Mouse (Mus musculus): ENCODE results near the gene Derl2. TPM values are rescaled to one million over a fixed set of nuclear protein-coding genes. Genes with fewer than 3 reads are reported as not detected.

Derl2 gene
- polyA plus RNA-seq, 1 experiment from 2014 or later, result 33.0 TPM

DNA sequence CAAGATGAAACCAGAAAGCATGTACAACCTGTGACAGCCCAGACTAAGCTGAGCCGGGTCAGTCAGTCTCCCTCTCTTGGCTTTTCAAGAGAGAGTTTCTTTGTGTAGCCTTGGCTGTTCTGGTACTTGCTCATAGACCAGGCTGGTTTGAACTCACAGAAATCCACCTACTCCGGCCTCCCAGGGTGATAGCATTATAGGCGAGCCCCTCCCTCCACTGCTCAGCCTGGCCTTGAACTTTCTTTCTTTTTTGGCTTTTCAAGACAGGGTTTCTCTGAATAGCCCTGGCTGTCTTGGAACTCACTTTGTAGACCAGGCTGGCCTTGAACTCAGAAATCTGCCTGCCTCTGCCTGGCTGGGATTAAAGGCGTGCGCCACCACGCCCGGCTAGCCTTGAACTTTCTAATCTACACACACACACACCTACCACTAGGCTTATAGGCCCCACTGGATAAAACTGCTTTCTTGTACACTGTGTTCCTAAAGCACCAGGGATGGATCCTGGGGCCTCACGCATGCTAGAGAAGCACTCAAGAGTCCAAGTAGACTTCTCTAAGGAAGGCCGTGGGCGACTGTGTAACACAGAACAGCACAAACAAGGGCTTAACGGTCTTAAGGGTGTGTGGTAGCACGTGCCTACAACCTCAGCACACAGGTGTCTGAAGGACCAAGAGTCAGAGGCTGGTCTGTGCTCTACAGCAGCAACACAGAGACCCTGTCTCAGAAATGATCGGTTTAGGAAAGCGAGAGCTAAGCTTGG is 38.7 kb downstream of the Derl2 start:
- peaks cover 3 to 11% of the 10 kb centered on the region in 2 experiments; a peak in 3 of 4 replicates for H3K4me1 ChIP-seq (ENCODE audit: control insufficient read depth in 2 of 2, insufficient read depth in 2 of 2, low read length in 2 of 2)
- peak overlapping the region; percentile 97; the same call in 1 of the 2 replicates for H3K9ac ChIP-seq (ENCODE audit: low read length)
- no peak for ATAC-seq (ENCODE audit: insufficient number of reproducible peaks, insufficient read depth, low FRiP score, low read depth)
- H3K27me3 ChIP-seq (ENCODE audit: control insufficient read depth, insufficient read depth, low read length), result no peaks in the 10 kb centered on the region
- no peak overlapping the region for H3K4me3 ChIP-seq (ENCODE audit: control insufficient read depth in 1 of 2, insufficient read depth in 1 of 2, low read depth in 1 of 2, low read length in 2 of 2)
- H3K36me3 ChIP-seq (ENCODE audit: control insufficient read depth, insufficient read depth, low read length), result peaks cover 69% of the 10 kb centered on the region
- peak overlapping the region; percentile 87; the same call in 1 of the 2 replicates for H3K4me2 ChIP-seq (ENCODE audit: low read length)
- H3K9me3 ChIP-seq (ENCODE audit: control insufficient read depth, low read length), result no peaks in the 10 kb centered on the region
- WGBS, result 91% methylated on average over 14 of the region's 14 CpGs
- H3K27ac ChIP-seq (replicated peaks in 1 of 2; ENCODE audit: control insufficient read depth in 1 of 2, insufficient read depth in 1 of 2, low read depth in 2 of 2, low read length in 2 of 2), result no peak overlapping the region

DNA sequence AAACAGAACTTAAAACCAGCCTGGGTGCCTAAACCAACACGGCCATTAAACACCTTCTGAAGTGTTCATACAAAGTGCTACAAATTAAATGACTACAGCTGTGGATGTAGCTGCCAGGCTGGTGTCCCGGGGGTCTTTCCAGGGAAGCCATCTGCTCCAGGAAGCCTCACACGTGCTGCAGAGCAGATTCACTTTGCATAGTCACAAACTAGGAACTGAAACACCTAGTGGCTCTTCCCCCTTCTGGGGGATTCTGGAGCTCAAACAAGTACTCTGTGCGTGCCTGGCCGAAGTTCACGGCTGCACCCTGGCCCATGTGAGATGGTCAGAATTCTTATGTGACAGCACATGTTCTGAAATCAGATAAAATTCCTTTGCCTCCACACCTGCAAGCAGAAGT is 39.4 kb downstream of the Derl2 start:
- ATAC-seq (ENCODE audit: insufficient number of reproducible peaks, insufficient read depth, low FRiP score, low read depth), result no peak
- Histone ChIP-seq H3K9ac (ENCODE audit: low read length) (no peak overlapping the region), H3K4me3 (ENCODE audit: control insufficient read depth in 1 of 2, insufficient read depth in 1 of 2, low read depth in 1 of 2, low read length in 2 of 2) (no peak overlapping the region), H3K4me2 (ENCODE audit: low read length) (no peak overlapping the region), H3K4me1 (ENCODE audit: control insufficient read depth in 2 of 2, insufficient read depth in 2 of 2, low read length in 2 of 2) (peaks cover 3 to 11% of the 10 kb centered on the region in 2 experiments; a peak in 3 of 4 replicates), H3K36me3 (ENCODE audit: control insufficient read depth, insufficient read depth, low read length) (peaks cover 69% of the 10 kb centered on the region), H3K27me3 (ENCODE audit: control insufficient read depth, insufficient read depth, low read length) (no peaks in the 10 kb centered on the region), H3K27ac (replicated peaks in 1 of 2; ENCODE audit: control insufficient read depth in 1 of 2, insufficient read depth in 1 of 2, low read depth in 2 of 2, low read length in 2 of 2) (no peak overlapping the region), H3K9me3 (ENCODE audit: control insufficient read depth, low read length) (no peaks in the 10 kb centered on the region)
- 72% methylated on average over 6 of the region's 6 CpGs for WGBS

DNA sequence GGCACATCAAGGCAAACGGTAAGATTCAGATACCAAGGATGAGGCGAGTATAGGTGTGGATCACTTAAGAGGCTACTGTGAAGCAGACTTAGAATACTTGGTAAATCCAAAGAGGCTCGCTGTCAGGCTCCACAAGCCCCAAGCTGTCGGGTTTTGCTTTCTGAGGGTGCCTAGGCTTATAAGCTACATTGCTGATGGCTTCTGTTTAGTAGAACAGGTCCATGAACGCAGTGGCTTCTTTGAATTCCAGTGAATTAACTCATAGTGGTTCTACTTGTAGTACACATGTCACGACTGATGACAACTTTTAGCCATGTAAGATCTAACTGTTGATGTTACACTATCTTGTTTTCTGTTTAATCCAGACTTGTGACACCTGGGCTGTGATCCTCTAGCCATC is 42.3 kb downstream of the Derl2 start:
- no peak overlapping the region for H3K4me2 ChIP-seq (ENCODE audit: low read length)
- 80% methylated on average over 6 of the region's 6 CpGs for WGBS
- ATAC-seq (ENCODE audit: insufficient number of reproducible peaks, insufficient read depth, low FRiP score, low read depth), result no peak
- no peaks in the 10 kb centered on the region for H3K27me3 ChIP-seq (ENCODE audit: control insufficient read depth, insufficient read depth, low read length)
- H3K4me3 ChIP-seq (ENCODE audit: control insufficient read depth in 1 of 2, insufficient read depth in 1 of 2, low read depth in 1 of 2, low read length in 2 of 2), result no peak overlapping the region
- H3K4me1 ChIP-seq (ENCODE audit: control insufficient read depth in 2 of 2, insufficient read depth in 2 of 2, low read length in 2 of 2), result peaks cover 0 to 11% of the 10 kb centered on the region in 2 experiments; a peak in 2 of 4 replicates
- H3K9me3 ChIP-seq (ENCODE audit: control insufficient read depth, low read length), result no peaks in the 10 kb centered on the region
- H3K9ac ChIP-seq (ENCODE audit: low read length), result no peak overlapping the region
- peaks cover 89% of the 10 kb centered on the region for H3K36me3 ChIP-seq (ENCODE audit: control insufficient read depth, insufficient read depth, low read length)
- H3K27ac ChIP-seq (replicated peaks in 1 of 2; ENCODE audit: control insufficient read depth in 1 of 2, insufficient read depth in 1 of 2, low read depth in 2 of 2, low read length in 2 of 2), result no peak overlapping the region

DNA sequence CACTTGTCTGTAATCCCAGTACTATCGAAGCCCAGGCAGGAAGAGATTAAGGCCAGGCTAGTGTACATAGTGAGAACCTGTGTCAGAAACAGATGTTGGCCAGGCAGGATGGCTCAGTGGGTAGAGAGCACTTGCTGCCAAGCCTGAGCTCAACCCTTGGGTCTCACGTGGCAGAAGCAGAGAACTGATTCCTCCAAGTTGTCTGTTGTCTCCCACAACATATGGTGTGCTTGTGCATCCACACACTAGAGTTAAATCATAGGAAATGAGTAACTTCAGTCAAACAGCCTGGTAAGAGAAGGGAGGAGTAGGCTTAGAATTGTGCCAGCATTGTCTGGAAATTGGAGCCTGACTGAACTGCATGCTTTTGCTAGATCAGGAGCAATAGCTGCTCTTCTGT is 44.4 kb downstream of the Derl2 start:
- no peak for ATAC-seq (ENCODE audit: insufficient number of reproducible peaks, insufficient read depth, low FRiP score, low read depth)

DNA sequence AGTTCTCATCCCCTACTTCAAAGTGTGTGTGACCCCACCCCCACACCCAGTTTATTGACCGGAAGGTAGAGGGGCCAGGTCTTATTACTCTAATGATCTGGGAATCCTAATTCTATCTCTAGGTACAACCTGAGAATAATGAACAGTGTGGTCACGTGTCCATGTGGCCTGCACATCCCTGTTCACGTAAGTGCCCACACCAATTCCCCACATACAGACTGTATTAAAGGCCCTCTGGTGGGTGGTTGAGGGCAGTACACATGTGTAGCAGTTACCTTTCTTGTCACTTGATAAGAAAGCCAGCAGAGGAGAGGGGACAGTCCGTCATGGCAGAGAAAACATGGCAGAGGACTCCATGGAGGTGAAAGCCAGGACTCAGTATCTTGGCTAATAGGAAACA is 45.7 kb downstream of the Derl2 start:
- H3K36me3 ChIP-seq (ENCODE audit: control insufficient read depth, insufficient read depth, low read length), result peaks cover 63% of the 10 kb centered on the region
- H3K9me3 ChIP-seq (ENCODE audit: control insufficient read depth, low read length), result no peaks in the 10 kb centered on the region
- no peak overlapping the region for H3K27ac ChIP-seq (replicated peaks in 1 of 2; ENCODE audit: control insufficient read depth in 1 of 2, insufficient read depth in 1 of 2, low read depth in 2 of 2, low read length in 2 of 2)
- WGBS, result 64% methylated on average over 4 of the region's 4 CpGs
- H3K4me3 ChIP-seq (ENCODE audit: control insufficient read depth in 1 of 2, insufficient read depth in 1 of 2, low read depth in 1 of 2, low read length in 2 of 2), result no peak overlapping the region
- no peak overlapping the region for H3K4me2 ChIP-seq (ENCODE audit: low read length)
- H3K27me3 ChIP-seq (ENCODE audit: control insufficient read depth, insufficient read depth, low read length), result no peaks in the 10 kb centered on the region
- H3K9ac ChIP-seq (ENCODE audit: low read length), result no peak overlapping the region
- ATAC-seq (ENCODE audit: insufficient number of reproducible peaks, insufficient read depth, low FRiP score, low read depth), result no peak
- peaks cover 3 to 6% of the 10 kb centered on the region in 2 experiments; a peak in 2 of 4 replicates for H3K4me1 ChIP-seq (ENCODE audit: control insufficient read depth in 2 of 2, insufficient read depth in 2 of 2, low read length in 2 of 2)

More for the DNA sequence above, 44.4 kb downstream of the Derl2 start:
- Histone ChIP-seq H3K36me3 (ENCODE audit: control insufficient read depth, insufficient read depth, low read length) (peaks cover 76% of the 10 kb centered on the region), H3K9me3 (ENCODE audit: control insufficient read depth, low read length) (no peaks in the 10 kb centered on the region), H3K4me1 (ENCODE audit: control insufficient read depth in 2 of 2, insufficient read depth in 2 of 2, low read length in 2 of 2) (peaks cover 3 to 6% of the 10 kb centered on the region in 2 experiments; a peak in 2 of 4 replicates), H3K4me2 (ENCODE audit: low read length) (no peak overlapping the region), H3K9ac (ENCODE audit: low read length) (no peak overlapping the region), H3K27me3 (ENCODE audit: control insufficient read depth, insufficient read depth, low read length) (no peaks in the 10 kb centered on the region), H3K4me3 (ENCODE audit: control insufficient read depth in 1 of 2, insufficient read depth in 1 of 2, low read depth in 1 of 2, low read length in 2 of 2) (no peak overlapping the region), H3K27ac (replicated peaks in 1 of 2; ENCODE audit: control insufficient read depth in 1 of 2, insufficient read depth in 1 of 2, low read depth in 2 of 2, low read length in 2 of 2) (no peak overlapping the region)
- 85% methylated on average over 2 of the region's 2 CpGs for WGBS

DNA sequence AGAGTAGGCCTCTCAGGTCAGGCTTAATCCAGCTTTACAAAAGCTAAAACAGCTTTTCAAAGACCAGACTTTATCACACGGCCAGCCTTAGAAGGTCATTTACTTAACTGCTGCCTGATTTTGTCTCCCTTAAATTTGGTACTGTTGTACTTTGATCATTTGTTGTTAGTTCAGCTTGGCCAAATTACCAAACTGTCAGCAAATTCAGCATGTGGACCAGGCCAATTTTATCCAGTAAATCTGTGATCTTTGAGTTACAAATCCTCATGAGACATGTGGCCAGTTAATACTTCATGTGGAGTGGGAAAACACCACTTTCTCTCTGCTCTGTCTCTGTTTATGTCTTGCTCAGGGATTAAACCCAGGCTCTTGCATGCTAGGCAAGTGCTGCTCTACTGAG is 47.1 kb downstream of the Derl2 start:
- WGBS, result 58% methylated on average over 1 of the region's 1 CpGs

DNA sequence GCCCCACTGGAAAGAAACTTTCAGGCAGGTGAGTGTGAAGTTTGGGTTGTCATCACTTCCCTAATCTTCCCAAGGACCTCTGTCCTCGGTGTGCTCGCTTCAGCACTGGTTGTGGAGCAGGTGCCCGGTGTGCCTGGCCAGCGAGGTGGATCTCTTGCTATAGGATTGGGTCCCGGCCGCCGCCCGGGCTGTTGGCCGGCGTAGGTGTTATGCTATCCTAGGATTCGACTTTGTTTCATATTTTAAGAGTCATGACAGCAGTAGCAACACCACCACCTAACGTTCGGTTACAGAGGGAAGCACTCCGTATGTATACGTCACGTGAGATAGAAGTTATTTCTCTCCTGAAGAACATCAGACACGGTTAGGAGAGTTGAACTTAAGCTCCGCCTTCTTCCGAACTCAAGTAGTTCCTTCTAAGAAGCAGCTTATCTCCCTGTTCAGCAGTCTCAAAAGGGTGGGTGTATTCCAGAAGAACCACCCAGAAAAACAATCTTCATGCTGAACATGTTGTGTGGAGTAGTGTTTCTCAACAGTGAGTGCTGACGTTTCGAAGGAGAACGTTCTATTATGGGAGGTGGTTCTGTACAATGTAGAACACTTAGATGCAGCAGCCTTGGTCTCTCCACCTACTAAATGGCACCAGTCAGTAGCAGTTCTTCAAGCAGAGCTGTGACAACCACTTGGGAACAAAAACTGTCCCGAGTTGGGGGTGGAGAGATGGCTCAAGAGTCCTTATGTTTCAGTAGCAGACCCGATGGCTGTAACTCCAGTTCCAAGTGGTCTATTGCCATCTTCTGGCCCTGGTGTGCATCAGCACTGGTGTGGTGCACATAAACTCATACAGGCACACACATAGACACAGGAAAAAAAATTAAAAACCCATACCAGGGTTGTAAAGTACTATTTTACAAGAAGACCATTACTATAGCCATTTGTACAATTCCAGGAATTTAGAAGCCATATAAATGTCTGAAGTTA is 48.8 kb downstream of the Derl2 start:
- Histone ChIP-seq H3K27ac (replicated peaks in 1 of 2; ENCODE audit: control insufficient read depth in 1 of 2, insufficient read depth in 1 of 2, low read depth in 2 of 2, low read length in 2 of 2) (peak overlapping the region; percentile 47 to 90), H3K9ac (ENCODE audit: low read length) (peak overlapping the region; percentile 97), H3K9me3 (ENCODE audit: control insufficient read depth, low read length) (no peaks in the 10 kb centered on the region), H3K4me2 (ENCODE audit: low read length) (peak overlapping the region; percentile 90), H3K27me3 (ENCODE audit: control insufficient read depth, insufficient read depth, low read length) (no peaks in the 10 kb centered on the region), H3K4me1 (ENCODE audit: control insufficient read depth in 2 of 2, insufficient read depth in 2 of 2, low read length in 2 of 2) (peaks cover 7 to 18% of the 10 kb centered on the region in 2 experiments), H3K4me3 (ENCODE audit: control insufficient read depth in 1 of 2, insufficient read depth in 1 of 2, low read depth in 1 of 2, low read length in 2 of 2) (peak overlapping the region; percentile 78 to 79), H3K36me3 (ENCODE audit: control insufficient read depth, insufficient read depth, low read length) (peaks cover 53% of the 10 kb centered on the region)
- peak; percentile 20 for ATAC-seq (ENCODE audit: insufficient number of reproducible peaks, insufficient read depth, low FRiP score, low read depth)
- WGBS, result 15% methylated on average over 24 of the region's 24 CpGs

More for the DNA sequence above, 47.1 kb downstream of the Derl2 start:
- Histone ChIP-seq H3K27me3 (ENCODE audit: control insufficient read depth, insufficient read depth, low read length) (no peaks in the 10 kb centered on the region), H3K4me2 (ENCODE audit: low read length) (no peak overlapping the region), H3K9ac (ENCODE audit: low read length) (no peak overlapping the region), H3K27ac (replicated peaks in 1 of 2; ENCODE audit: control insufficient read depth in 1 of 2, insufficient read depth in 1 of 2, low read depth in 2 of 2, low read length in 2 of 2) (no peak overlapping the region), H3K36me3 (ENCODE audit: control insufficient read depth, insufficient read depth, low read length) (peaks cover 58% of the 10 kb centered on the region), H3K4me1 (ENCODE audit: control insufficient read depth in 2 of 2, insufficient read depth in 2 of 2, low read length in 2 of 2) (peaks cover 7 to 17% of the 10 kb centered on the region in 2 experiments), H3K9me3 (ENCODE audit: control insufficient read depth, low read length) (no peaks in the 10 kb centered on the region), H3K4me3 (ENCODE audit: control insufficient read depth in 1 of 2, insufficient read depth in 1 of 2, low read depth in 1 of 2, low read length in 2 of 2) (no peak overlapping the region)
- ATAC-seq (ENCODE audit: insufficient number of reproducible peaks, insufficient read depth, low FRiP score, low read depth), result no peak

Data from heart, embryonic 14.5 days (tissue).